Mouse (Mus musculus) yolk sac, embryonic 10.5 days (tissue): ENCODE measurements around the gene Cxadr.

Experiments
- DNase-seq: peaks from one replicate; pipeline ENCODE4 v3.0.0-alpha.2; 2017; ENCODE audit warnings: low spot score

The Cxadr gene

GRCm38 (mm10) chr16:78301183-78301830 lies at the start of gene Cxadr:
Gene Cxadr (plus strand): TSS chr16:78301489.
- DNase-seq = peak; percentile 86

- DNase-seq = no peak
Measured at GRCm38 (mm10) chr16:78258989-78259388, 42.3 kb upstream of the Cxadr start.

- DNase-seq = no peak
Measured at GRCm38 (mm10) chr16:78260070-78260879, 41.0 kb upstream of the Cxadr start.

- no peak for DNase-seq
Measured at GRCm38 (mm10) chr16:78261520-78261919, 39.8 kb upstream of the Cxadr start.

GRCm38 (mm10) chr16:78264442-78265150 lies 36.7 kb upstream of the Cxadr start:
- peak; percentile 6 for DNase-seq

GRCm38 (mm10) chr16:78265151-78265590 lies 36.1 kb upstream of the Cxadr start:
- peak; percentile 72 for DNase-seq

GRCm38 (mm10) chr16:78265826-78266225 lies 35.5 kb upstream of the Cxadr start:
- DNase-seq = peak; percentile 16

GRCm38 (mm10) chr16:78267453-78267852 lies 33.8 kb upstream of the Cxadr start:
- no peak for DNase-seq

- no peak for DNase-seq
Measured at GRCm38 (mm10) chr16:78268167-78268566, 33.1 kb upstream of the Cxadr start.

- DNase-seq = no peak
Measured at GRCm38 (mm10) chr16:78274825-78275455, 26.3 kb upstream of the Cxadr start.

GRCm38 (mm10) chr16:78277567-78277966 lies 23.7 kb upstream of the Cxadr start:
- no peak for DNase-seq

- DNase-seq = no peak
Measured at GRCm38 (mm10) chr16:78280093-78280881, 21.0 kb upstream of the Cxadr start.

- DNase-seq = no peak
Measured at GRCm38 (mm10) chr16:78283231-78283630, 18.1 kb upstream of the Cxadr start.

- no peak for DNase-seq
Measured at GRCm38 (mm10) chr16:78294051-78294450, 7.2 kb upstream of the Cxadr start.

- DNase-seq = no peak
Measured at GRCm38 (mm10) chr16:78294606-78295275, 6.5 kb upstream of the Cxadr start.

GRCm38 (mm10) chr16:78295601-78296000 lies 5.7 kb upstream of the Cxadr start:
- no peak for DNase-seq

GRCm38 (mm10) chr16:78296114-78296513 lies 5.2 kb upstream of the Cxadr start:
- DNase-seq = no peak

- no peak for DNase-seq
Measured at GRCm38 (mm10) chr16:78301831-78302677, 765 bp downstream of the Cxadr start.

GRCm38 (mm10) chr16:78302678-78303050 lies 1.4 kb downstream of the Cxadr start:
- DNase-seq = no peak

GRCm38 (mm10) chr16:78305606-78306100 lies 4.4 kb downstream of the Cxadr start:
- no peak for DNase-seq
